Mouse (Mus musculus) lung, embryonic 14.5 days (tissue): ENCODE data around the gene Serpinb5. TPM values are rescaled to one million over a fixed set of nuclear protein-coding genes. Genes with fewer than 3 reads are reported as not detected.

ENCODE experiments used
- ATAC-seq: fragments of 200-750 bp; cut with Nextera tagmentation; 2 replicates; pipeline ENCODE4 v1.8.0; 2017; ENCODE audit warnings: mild to moderate bottlenecking, moderate TSS enrichment, moderate library complexity; ENCODE audit not compliant: insufficient read depth
- DNase-seq: peaks from one replicate; pipeline ENCODE4 v3.0.0-alpha.2; 2015
- H3K27ac ChIP-seq: fragments of 300-500 bp; sonication (generic); 2 replicates; pipeline ENCODE4 v1.5.1; 2014; ENCODE audit warnings: low read depth, mild to moderate bottlenecking, moderate library complexity
- H3K27me3 ChIP-seq: fragments of 300-500 bp; sonication (generic); 2 replicates; pipeline ENCODE4 v1.6.1; 2014; ENCODE audit warnings: low read length, control low read depth; ENCODE audit not compliant: insufficient read depth
- H3K36me3 ChIP-seq: fragments of 300-500 bp; sonication (generic); 2 replicates; pipeline ENCODE4 v1.6.1; 2014; ENCODE audit warnings: control low read depth; ENCODE audit not compliant: insufficient read depth
- H3K4me1 ChIP-seq: fragments of 300-500 bp; sonication (generic); 2 replicates; pipeline ENCODE4 v1.6.1; 2014; ENCODE audit warnings: antibody characterized with exemption, control low read depth; ENCODE audit not compliant: insufficient read depth
- H3K4me2 ChIP-seq: fragments of 300-500 bp; sonication (generic); 2 replicates; pipeline ENCODE4 v1.6.1; 2014; ENCODE audit warnings: mild to moderate bottlenecking
- H3K4me3 ChIP-seq: fragments of 300-500 bp; sonication (generic); 2 replicates; pipeline ENCODE4 v1.5.1; 2014; ENCODE audit warnings: low read depth, low read length
- H3K9ac ChIP-seq: fragments of 300-500 bp; sonication (generic); 2 replicates; pipeline ENCODE4 v1.6.1; 2014
- H3K9me3 ChIP-seq: fragments of 300-500 bp; sonication (generic); 2 replicates; pipeline ENCODE4 v1.6.1; 2016; ENCODE audit warnings: low read depth, low read length, control low read depth
- CTCF ChIP-seq: IDR thresholded peaks from 2 replicates; pipeline ENCODE4 v1.5.1; 2016; ENCODE audit warnings: antibody characterized with exemption, low read depth
- WGBS: fragments of 180-500 bp; shearing (Covaris S2); extraction: QIAGEN DNeasy Blood & Tissue Kit; methylation state at CpG from one replicate; pipeline ENCODE4 v1.1.7; 2014; 5-methylcytosine and 5-hydroxymethylcytosine counted together
- polyA plus RNA-seq: library from polyadenylated mRNA; unstranded; fragments of >200 nt; fragmentation: Nextera tagmentation; extraction: Ambion mirVana; gene quantifications from 2 replicates; pipeline ENCODE4 v1.2.1, GENCODE M21; 2014

The Serpinb5 gene
- polyA plus RNA-seq: 0.09 and 0.18 TPM in 2 replicates

- H3K4me2 ChIP-seq: no peak within 1 kb of the TSS
- DNase-seq (no peak), ATAC-seq (no peak)
- H3K4me3 ChIP-seq: no peak within 1 kb of the TSS
- H3K9me3 ChIP-seq: no peaks in the 10 kb centered on the region
- H3K9ac ChIP-seq: no peak within 1 kb of the TSS
- no peaks in the 10 kb centered on the region for H3K4me1 ChIP-seq
- no peak within 1 kb of the TSS for H3K27ac ChIP-seq
- 53% methylated on average over 8 of the region's 8 CpGs for WGBS
- H3K27me3 ChIP-seq: no peaks in the 10 kb centered on the region
- TF ChIP-seq CTCF: no peak
- no peaks in the 10 kb centered on the region for H3K36me3 ChIP-seq
Observed at GRCm38 (mm10) chr1:106860847-106861246, at the start of gene Serpinb5. Gene Serpinb5 (plus strand): TSS chr1:106861173.

GRCm38 (mm10) chr1:106814864-106815263 is 46.1 kb upstream of the Serpinb5 start:
- Histone ChIP-seq H3K4me3 (no peak overlapping the region), H3K27me3 (no peaks in the 10 kb centered on the region), H3K9ac (no peak overlapping the region), H3K4me2 (no peak overlapping the region), H3K27ac (no peak overlapping the region), H3K36me3 (no peaks in the 10 kb centered on the region), H3K9me3 (no peaks in the 10 kb centered on the region), H3K4me1 (no peaks in the 10 kb centered on the region)
- no peak for TF ChIP-seq CTCF
- WGBS: 63% methylated on average over 5 of the region's 5 CpGs
- DNase-seq (no peak), ATAC-seq (no peak)

- DNase-seq (no peak), ATAC-seq (no peak)
- H3K36me3 ChIP-seq: no peaks in the 10 kb centered on the region
- no peak overlapping the region for H3K9ac ChIP-seq
- H3K27me3 ChIP-seq: no peaks in the 10 kb centered on the region
- no peaks in the 10 kb centered on the region for H3K9me3 ChIP-seq
- H3K4me2 ChIP-seq: no peak overlapping the region
- no peak overlapping the region for H3K27ac ChIP-seq
- H3K4me3 ChIP-seq: no peak overlapping the region
- TF ChIP-seq CTCF: no peak
- 78% methylated on average over 6 of the region's 6 CpGs for WGBS
- H3K4me1 ChIP-seq: no peaks in the 10 kb centered on the region
Observed at GRCm38 (mm10) chr1:106815265-106815664, 45.7 kb upstream of the Serpinb5 start.

GRCm38 (mm10) chr1:106816766-106817165 is 44.2 kb upstream of the Serpinb5 start:
- no peaks in the 10 kb centered on the region for H3K36me3 ChIP-seq
- no peak for DNase-seq
- H3K9ac ChIP-seq: no peak overlapping the region
- no peaks in the 10 kb centered on the region for H3K27me3 ChIP-seq
- H3K4me3 ChIP-seq: no peak overlapping the region
- H3K27ac ChIP-seq: no peak overlapping the region
- TF ChIP-seq CTCF: no peak
- no peak overlapping the region for H3K4me2 ChIP-seq
- no peak for ATAC-seq
- H3K9me3 ChIP-seq: no peaks in the 10 kb centered on the region
- 75% methylated on average over 11 of the region's 11 CpGs for WGBS
- H3K4me1 ChIP-seq: no peaks in the 10 kb centered on the region

- Histone ChIP-seq H3K36me3 (no peaks in the 10 kb centered on the region), H3K4me2 (no peak overlapping the region), H3K27ac (no peak overlapping the region), H3K27me3 (no peaks in the 10 kb centered on the region), H3K9ac (no peak overlapping the region), H3K9me3 (no peaks in the 10 kb centered on the region), H3K4me1 (no peaks in the 10 kb centered on the region), H3K4me3 (no peak overlapping the region)
- WGBS: 11% methylated on average over 4 of the region's 4 CpGs
- no peak for ATAC-seq
- DNase-seq: peak; percentile 75
- peak; percentile 62 for TF ChIP-seq CTCF
Observed at GRCm38 (mm10) chr1:106818323-106818722, 42.6 kb upstream of the Serpinb5 start.

GRCm38 (mm10) chr1:106822297-106822696 is 38.7 kb upstream of the Serpinb5 start:
- DNase-seq: no peak
- TF ChIP-seq CTCF: no peak
- H3K9me3 ChIP-seq: no peaks in the 10 kb centered on the region
- H3K4me3 ChIP-seq: no peak overlapping the region
- no peaks in the 10 kb centered on the region; the same call in 1 of the 2 replicates for H3K27me3 ChIP-seq
- no peak overlapping the region for H3K4me2 ChIP-seq
- no peaks in the 10 kb centered on the region for H3K36me3 ChIP-seq
- no peaks in the 10 kb centered on the region for H3K4me1 ChIP-seq
- no peak overlapping the region for H3K9ac ChIP-seq
- no peak overlapping the region for H3K27ac ChIP-seq
- no peak for ATAC-seq
- WGBS: 71% methylated on average over 3 of the region's 3 CpGs

GRCm38 (mm10) chr1:106828784-106829183 is 32.2 kb upstream of the Serpinb5 start:
- Histone ChIP-seq H3K4me3 (no peak overlapping the region), H3K27me3 (no peaks in the 10 kb centered on the region; the same call in 1 of the 2 replicates), H3K4me2 (no peak overlapping the region), H3K9me3 (no peaks in the 10 kb centered on the region), H3K36me3 (no peaks in the 10 kb centered on the region), H3K4me1 (no peaks in the 10 kb centered on the region), H3K9ac (no peak overlapping the region), H3K27ac (no peak overlapping the region)
- ATAC-seq (no peak), DNase-seq (no peak)
- no peak for TF ChIP-seq CTCF
- WGBS: 72% methylated on average over 4 of the region's 4 CpGs

- H3K4me3 ChIP-seq: no peak overlapping the region
- H3K36me3 ChIP-seq: no peaks in the 10 kb centered on the region
- WGBS: 84% methylated on average over 6 of the region's 6 CpGs
- no peaks in the 10 kb centered on the region for H3K4me1 ChIP-seq
- ATAC-seq (no peak), DNase-seq (no peak)
- no peak overlapping the region for H3K27ac ChIP-seq
- TF ChIP-seq CTCF: no peak
- H3K4me2 ChIP-seq: no peak overlapping the region
- H3K27me3 ChIP-seq: no peaks in the 10 kb centered on the region
- H3K9ac ChIP-seq: no peak overlapping the region
- H3K9me3 ChIP-seq: no peaks in the 10 kb centered on the region
Observed at GRCm38 (mm10) chr1:106865543-106865942, 4.6 kb downstream of the Serpinb5 start.
